Mouse (Mus musculus): Measurements from ENCODE around the gene Ghrh. TPM values are rescaled to one million over a fixed set of nuclear protein-coding genes. Genes with fewer than 3 reads are reported as not detected.

The Ghrh gene
- total and polyA plus RNA-seq, 3 experiments = not detected

Other genes with a start within 250 kb of the Ghrh start
- gene Samhd1, start 212.2 kb downstream of the Ghrh start, total RNA-seq (2012; rRNA removed) = 32.8 and 33.2 TPM in 2 replicates
- 67.9 and 79.7 TPM in 2 replicates for gene Samhd1, start 212.2 kb downstream of the Ghrh start, total RNA-seq (2014; rRNA removed)
- gene Samhd1, start 212.2 kb downstream of the Ghrh start, polyA plus RNA-seq (2012; ENCODE audit: insufficient read length, low read depth) = 79.5 and 81.1 TPM in 2 replicates
- 14.9 and 16.0 TPM in 2 replicates for gene Rbl1, start 143.0 kb downstream of the Ghrh start, total RNA-seq (2012; rRNA removed)
- 27.4 and 29.5 TPM in 2 replicates for gene Rbl1, start 143.0 kb downstream of the Ghrh start, total RNA-seq (2014; rRNA removed)
- gene Rbl1, start 143.0 kb downstream of the Ghrh start, polyA plus RNA-seq (2012; ENCODE audit: insufficient read length, low read depth) = 21.9 and 23.2 TPM in 2 replicates
- gene Rpn2, start 68.5 kb downstream of the Ghrh start, total RNA-seq (2012; rRNA removed) = 336 and 350 TPM in 2 replicates
- 277 and 301 TPM in 2 replicates for gene Rpn2, start 68.5 kb downstream of the Ghrh start, total RNA-seq (2014; rRNA removed)
- 255 and 296 TPM in 2 replicates for gene Rpn2, start 68.5 kb downstream of the Ghrh start, polyA plus RNA-seq (2012; ENCODE audit: insufficient read length, low read depth)
- gene Mroh8, start 68.0 kb downstream of the Ghrh start, total RNA-seq (2012; rRNA removed) = 0.25 TPM in 2 replicates
- 0.16 TPM in 1 of 2 replicates, not detected in the other for gene Mroh8, start 68.0 kb downstream of the Ghrh start, total RNA-seq (2014; rRNA removed)
- 0.25 and 0.41 TPM in 2 replicates for gene Mroh8, start 68.0 kb downstream of the Ghrh start, polyA plus RNA-seq (2012; ENCODE audit: insufficient read length, low read depth)
- 15.4 and 17.0 TPM in 2 replicates for gene Manbal, start 20.1 kb upstream of the Ghrh start, total RNA-seq (2012; rRNA removed)
- 10.8 and 13.7 TPM in 2 replicates for gene Manbal, start 20.1 kb upstream of the Ghrh start, total RNA-seq (2014; rRNA removed)
- gene Manbal, start 20.1 kb upstream of the Ghrh start, polyA plus RNA-seq (2012; ENCODE audit: insufficient read length, low read depth) = 21.7 and 29.4 TPM in 2 replicates
- 0.25 and 0.29 TPM in 2 replicates for gene Src, start 70.9 kb upstream of the Ghrh start, total RNA-seq (2012; rRNA removed)
- gene Src, start 70.9 kb upstream of the Ghrh start, total RNA-seq (2014; rRNA removed) = 0.20 and 0.31 TPM in 2 replicates
- 0.37 and 0.38 TPM in 2 replicates for gene Src, start 70.9 kb upstream of the Ghrh start, polyA plus RNA-seq (2012; ENCODE audit: insufficient read length, low read depth)
- gene Nnat, start 212.6 kb upstream of the Ghrh start, total RNA-seq (2012; rRNA removed) = 0.38 and 0.76 TPM in 2 replicates
- gene Nnat, start 212.6 kb upstream of the Ghrh start, total RNA-seq (2014; rRNA removed) = not detected in 2 replicates
- 0.19 and 0.84 TPM in 2 replicates for gene Nnat, start 212.6 kb upstream of the Ghrh start, polyA plus RNA-seq (2012; ENCODE audit: insufficient read length, low read depth)
- 10.7 and 14.0 TPM in 2 replicates for gene Blcap, start 223.8 kb upstream of the Ghrh start, total RNA-seq (2012; rRNA removed)
- 15.3 and 16.0 TPM in 2 replicates for gene Blcap, start 223.8 kb upstream of the Ghrh start, total RNA-seq (2014; rRNA removed)
- 18.9 and 19.3 TPM in 2 replicates for gene Blcap, start 223.8 kb upstream of the Ghrh start, polyA plus RNA-seq (2012; ENCODE audit: insufficient read length, low read depth)

Measured in CH12.LX (cell line).